Mouse (Mus musculus) neutrophil, adult 83 days (primary cell): Measurements from ENCODE around the gene Rgl2. TPM values are rescaled to one million over a fixed set of nuclear protein-coding genes. Genes with fewer than 3 reads are reported as not detected.

Experiments used
- total RNA-seq, 2 experiments: library from RNA; stranded (reverse); gene quantifications; one replicate each; pipeline ENCODE4 v1.2.4; 2023

Rgl2 gene
- total RNA-seq, result 100 to 1,000 TPM; 227 to 229 TPM

GRCm38 (mm10) chr17:33929371-33930279, at the start of gene Rgl2:
Gene Rgl2, plus strand, starts transcription at chr17:33929543.

DNA sequence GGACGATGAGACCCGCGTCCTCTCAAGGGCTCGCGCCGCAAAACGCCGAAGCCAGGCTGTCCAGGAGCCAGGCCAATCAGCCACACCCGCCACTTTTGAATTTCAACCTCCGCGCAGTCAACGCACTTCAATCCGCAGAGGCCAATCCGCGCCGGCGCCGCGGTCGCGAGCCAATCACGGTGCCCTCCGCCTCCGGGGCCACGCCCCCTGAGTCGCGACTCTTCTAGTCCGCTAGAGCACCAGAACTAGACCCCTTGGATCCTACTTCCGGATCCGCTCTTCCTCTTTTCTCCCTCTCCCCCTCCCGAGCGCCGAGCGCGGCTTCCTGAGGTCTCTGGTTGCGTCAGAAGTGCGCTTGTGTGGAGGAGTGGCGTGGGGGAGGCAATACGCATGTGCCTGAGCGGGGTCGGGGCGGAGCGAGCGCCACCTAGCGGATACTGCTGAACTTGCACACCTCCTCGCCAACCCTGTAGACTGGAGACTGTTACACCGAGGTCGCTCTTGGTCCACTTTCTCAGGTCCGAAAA, 38.7 kb upstream of the Rgl2 start, which contains the start of gene Kifc1:
Kifc1 (minus strand) TSS at position 129 of the 527 bp plus-strand sequence.

GRCm38 (mm10) chr17:33904835-33905234, 24.5 kb upstream of the Rgl2 start, which contains the start of gene Platr17:
Gene Platr17, plus strand, starts transcription at chr17:33905135.

DNA sequence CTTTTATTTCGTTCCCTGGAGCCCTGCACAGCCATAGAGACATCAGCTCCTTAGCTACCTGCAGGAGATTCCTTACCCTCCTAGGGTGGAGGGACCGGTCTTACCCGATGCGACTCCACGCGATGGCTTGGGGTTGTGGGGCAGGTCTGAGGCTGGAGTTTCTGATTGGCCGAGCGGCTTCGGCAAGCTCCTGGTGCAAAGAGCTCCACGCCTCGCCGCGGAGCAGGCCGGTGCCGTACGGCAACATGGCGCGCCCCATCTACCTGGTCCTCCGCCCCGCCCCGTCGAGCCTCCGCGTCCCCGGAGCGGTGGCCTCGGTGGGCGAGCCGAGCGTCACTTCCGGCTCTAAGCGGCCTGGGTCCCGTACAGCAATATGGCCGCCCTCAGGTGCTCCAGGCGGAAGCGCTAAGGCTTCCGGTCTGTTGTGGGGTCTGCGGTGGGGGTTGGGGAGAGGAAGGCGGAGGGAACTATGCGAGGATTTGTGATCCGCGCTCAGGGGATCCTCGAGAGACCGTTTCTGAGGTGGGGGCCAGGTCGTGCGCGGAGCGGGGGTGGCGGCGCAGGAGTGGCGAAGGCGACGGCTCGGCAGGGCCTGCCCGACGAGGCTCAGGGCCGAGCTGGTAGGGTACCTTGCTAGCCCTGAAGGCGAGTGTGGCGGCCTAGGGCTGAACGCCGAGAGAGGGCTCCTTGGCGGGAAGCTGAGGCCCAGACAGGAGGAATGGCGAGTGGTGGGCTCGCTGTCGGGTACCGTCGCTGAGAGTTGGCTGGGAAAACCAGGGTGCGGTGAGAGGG, 20.1 kb upstream of the Rgl2 start, which contains the start of gene Daxx:
Daxx (plus strand) TSS at position 338 of the 792 bp plus-strand sequence.

DNA sequence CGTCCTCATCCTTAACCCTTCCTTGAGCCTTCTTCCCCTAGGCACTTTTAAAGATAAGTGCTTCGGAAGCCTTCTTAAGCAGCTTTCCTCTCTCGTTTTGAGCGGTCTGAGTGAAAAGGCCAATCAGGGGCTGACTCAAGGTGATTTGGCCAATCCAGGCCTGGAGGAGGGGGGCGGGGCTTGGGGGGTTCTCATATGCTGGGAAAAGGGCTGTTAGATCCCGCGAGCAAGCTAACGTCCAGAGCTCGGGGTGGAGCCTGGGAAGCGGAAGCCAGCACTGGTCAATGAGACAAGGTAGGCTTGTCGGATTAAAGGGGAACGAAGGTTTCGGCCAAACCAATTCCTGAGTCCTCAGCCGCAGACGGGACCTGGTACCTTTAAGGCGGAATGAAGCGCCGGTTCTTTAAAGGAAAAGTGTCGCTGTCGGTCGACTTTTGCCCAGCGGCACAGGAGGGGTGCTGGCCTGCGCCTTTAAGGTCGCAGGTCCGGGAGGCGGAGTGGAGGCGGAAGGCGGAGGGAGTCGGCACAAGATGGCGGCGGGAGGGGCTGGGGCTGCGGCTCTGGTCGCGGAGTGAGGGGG, 13.6 kb upstream of the Rgl2 start, which contains the start of the genes Tapbp and Zbtb22:
Tapbp (plus strand) TSS at position 229 of the 580 bp plus-strand sequence.
Zbtb22 (plus strand) TSS at position 234 of the 580 bp plus-strand sequence.

GRCm38 (mm10) chr17:33940206-33940805, 11.0 kb downstream of the Rgl2 start, which contains the start of the genes Pfdn6 and Wdr46:
Gene Pfdn6, minus strand, starts transcription at chr17:33940343.
Gene Wdr46, plus strand, starts transcription at chr17:33940660.

DNA sequence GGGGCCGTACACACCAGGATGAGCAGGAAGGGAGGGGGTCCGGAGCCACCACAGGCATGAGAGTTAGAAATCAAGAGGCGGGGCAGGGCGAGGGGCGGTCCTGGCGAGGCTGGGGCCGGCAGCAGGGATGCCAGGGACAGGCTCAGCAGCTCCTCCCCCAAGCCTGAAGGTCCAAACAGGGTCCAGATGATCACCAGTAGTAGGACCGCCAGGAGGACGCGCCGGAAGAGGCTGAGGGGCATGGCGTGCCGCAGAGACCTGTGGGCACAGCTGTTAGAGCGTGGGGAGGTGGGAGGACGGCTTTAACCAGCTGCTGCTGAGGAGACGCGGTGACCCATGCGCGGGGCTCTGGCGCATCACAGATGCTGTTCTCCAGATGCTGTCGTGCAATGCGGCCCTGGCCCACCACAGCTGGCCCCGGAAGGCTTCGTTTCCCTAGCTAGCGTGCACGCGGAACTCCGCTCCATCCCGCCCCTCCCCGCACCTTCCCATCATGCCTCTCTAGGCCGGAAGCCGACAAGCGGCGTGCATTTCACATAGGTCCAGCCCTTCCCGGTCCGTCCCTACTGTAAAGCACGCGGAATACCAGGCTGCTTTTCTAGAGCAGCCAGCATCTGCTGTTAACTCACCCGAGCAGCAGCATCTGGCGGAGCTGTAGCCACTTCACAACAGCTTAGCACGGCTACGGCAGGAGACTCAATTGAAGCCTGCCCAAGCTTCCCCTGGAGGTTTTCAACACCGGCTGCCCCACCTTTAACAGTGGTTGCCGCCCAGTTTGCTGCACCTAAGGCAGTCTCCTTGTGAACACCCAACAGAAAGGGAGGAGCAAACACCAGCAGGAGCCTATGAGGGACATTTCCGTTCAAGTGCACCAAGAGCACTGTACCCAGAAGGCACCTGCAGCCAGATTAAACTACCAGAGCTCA, 21.9 kb downstream of the Rgl2 start, which contains the start of gene B3galt4:
B3galt4 (minus strand) TSS at position 468 of the 926 bp plus-strand sequence.

GRCm38 (mm10) chr17:33955555-33956214, 26.3 kb downstream of the Rgl2 start, which contains the start of the genes Vps52 and Rps18:
Gene Vps52, plus strand, starts transcription at chr17:33955812.
Gene Rps18, minus strand, starts transcription at chr17:33956001.

Other genes with a start within 250 kb of the Rgl2 start
- 100 to 1,000 TPM; 176 to 180 TPM for gene Hnrnpm, start 242.7 kb upstream of the Rgl2 start, total RNA-seq
- gene March2, start 210.9 kb upstream of the Rgl2 start, total RNA-seq, result 10 to 100 TPM; 53.2 to 58.4 TPM
- gene Rab11b, start 169.0 kb upstream of the Rgl2 start, total RNA-seq, result 100 to 1,000 TPM; 157 to 164 TPM
- 1 to 10 TPM; 1.9 to 2.0 TPM for gene Angptl4, start 147.7 kb upstream of the Rgl2 start, total RNA-seq
- 1 to 10 TPM; 4.7 to 6.3 TPM for gene Kank3, start 119.0 kb upstream of the Rgl2 start, total RNA-seq
- gene Rps28, start 105.0 kb upstream of the Rgl2 start, total RNA-seq, result 1,000 to 10,000 TPM; 1,192 to 1,292 TPM
- gene Ndufa7, start 105.0 kb upstream of the Rgl2 start, total RNA-seq, result 100 to 1,000 TPM; 111 TPM
- gene Cd320, start 86.5 kb upstream of the Rgl2 start, total RNA-seq, result 1 to 10 TPM; 1.4 to 1.6 TPM
- not detected for gene Gm7029, start 55.7 kb upstream of the Rgl2 start, total RNA-seq
- 10 to 100 TPM; 43.5 to 51.2 TPM for gene Kifc1, start 38.9 kb upstream of the Rgl2 start, total RNA-seq
- under 1 TPM in 1 of 2 experiments, not detected in 1; 0.75 TPM for gene Platr17, start 24.4 kb upstream of the Rgl2 start, total RNA-seq
- gene Daxx, start 20.1 kb upstream of the Rgl2 start, total RNA-seq, result 10 to 100 TPM; 31.0 to 43.2 TPM
- gene Tapbp, start 13.6 kb upstream of the Rgl2 start, total RNA-seq, result 100 to 1,000 TPM; 223 to 251 TPM
- 10 to 100 TPM; 33.5 to 33.8 TPM for gene Zbtb22, start 13.6 kb upstream of the Rgl2 start, total RNA-seq
- gene Pfdn6, start 10.8 kb downstream of the Rgl2 start, total RNA-seq, result 10 to 100 TPM; 47.8 to 54.5 TPM
- 10 to 100 TPM; 21.7 to 22.4 TPM for gene Wdr46, start 11.1 kb downstream of the Rgl2 start, total RNA-seq
- gene B3galt4, start 21.9 kb downstream of the Rgl2 start, total RNA-seq, result 10 to 100 TPM; 10.3 to 10.5 TPM
- 10 to 100 TPM; 54.0 to 58.9 TPM for gene Vps52, start 26.3 kb downstream of the Rgl2 start, total RNA-seq
- 100 to 1,000 TPM; 476 to 509 TPM for gene Rps18, start 26.5 kb downstream of the Rgl2 start, total RNA-seq
- 1,000 to 10,000 TPM; 1,097 to 1,101 TPM for gene H2-K1, start 70.8 kb downstream of the Rgl2 start, total RNA-seq
- 10 to 100 TPM in 1 of 2 experiments, 1 to 10 TPM in 1; 8.4 to 13.9 TPM for gene Ring1, start 95.1 kb downstream of the Rgl2 start, total RNA-seq
- gene H2-Ke6, start 98.5 kb downstream of the Rgl2 start, total RNA-seq, result 10 to 100 TPM; 59.9 to 61.3 TPM
- 10 to 100 TPM; 60.8 to 68.3 TPM for gene Slc39a7, start 102.1 kb downstream of the Rgl2 start, total RNA-seq
- 10 to 100 TPM; 45.9 to 68.6 TPM for gene Rxrb, start 102.3 kb downstream of the Rgl2 start, total RNA-seq
- gene Col11a2, start 109.9 kb downstream of the Rgl2 start, total RNA-seq, result 10 to 100 TPM; 16.6 to 17.7 TPM
- 1 to 10 TPM; 1.1 to 1.9 TPM for gene H2-Oa, start 162.8 kb downstream of the Rgl2 start, total RNA-seq
- 10 to 100 TPM; 57.6 to 63.6 TPM for gene H2-DMa, start 190.0 kb downstream of the Rgl2 start, total RNA-seq
- gene Brd2, start 193.1 kb downstream of the Rgl2 start, total RNA-seq, result 100 to 1,000 TPM; 215 to 218 TPM
- gene H2-DMb2, start 213.8 kb downstream of the Rgl2 start, total RNA-seq, result 10 to 100 TPM; 22.7 to 25.3 TPM
- 10 to 100 TPM; 33.3 to 51.5 TPM for gene H2-DMb1, start 223.5 kb downstream of the Rgl2 start, total RNA-seq